Mouse (Mus musculus): ENCODE data around the gene Inca1.

The Inca1 gene

GRCm38 (mm10) chr11:70701984-70702733 is 2.2 kb upstream of the Inca1 start:
- DNase-seq (ENCODE audit: low read depth, low spot score): no peak

- DNase-seq (ENCODE audit: low read depth, low spot score): no peak
Measured at GRCm38 (mm10) chr11:70701221-70701955, 1.4 kb upstream of the Inca1 start.

- DNase-seq (ENCODE audit: low read depth, low spot score): peak; percentile 76
Measured at GRCm38 (mm10) chr11:70700613-70701012, 658 bp upstream of the Inca1 start.

- DNase-seq (ENCODE audit: low read depth, low spot score): no peak
Measured at GRCm38 (mm10) chr11:70699051-70699450, 904 bp downstream of the Inca1 start.

GRCm38 (mm10) chr11:70697376-70697775 is 2.6 kb downstream of the Inca1 start:
- peak; percentile 37 for DNase-seq (ENCODE audit: low read depth, low spot score)

- DNase-seq (ENCODE audit: low read depth, low spot score): no peak
Measured at GRCm38 (mm10) chr11:70693504-70693903, 6.5 kb downstream of the Inca1 start.

GRCm38 (mm10) chr11:70689578-70689977 is 10.4 kb downstream of the Inca1 start:
- DNase-seq (ENCODE audit: low read depth, low spot score): no peak

- no peak for DNase-seq (ENCODE audit: low read depth, low spot score)
Measured at GRCm38 (mm10) chr11:70688372-70688771, 11.6 kb downstream of the Inca1 start.

GRCm38 (mm10) chr11:70687601-70688199 is 12.3 kb downstream of the Inca1 start, which contains the start of gene Camta2:
Gene Camta2 (minus strand): TSS chr11:70688105.
- peak; percentile 73 for DNase-seq (ENCODE audit: low read depth, low spot score)

- DNase-seq (ENCODE audit: low read depth, low spot score): peak; percentile 62
Measured at GRCm38 (mm10) chr11:70686901-70687566, 12.9 kb downstream of the Inca1 start.

GRCm38 (mm10) chr11:70683640-70684039 is 16.3 kb downstream of the Inca1 start:
- DNase-seq (ENCODE audit: low read depth, low spot score): no peak

GRCm38 (mm10) chr11:70681897-70682581 is 17.9 kb downstream of the Inca1 start:
- DNase-seq (ENCODE audit: low read depth, low spot score): peak; percentile 92

GRCm38 (mm10) chr11:70681170-70681569 is 18.8 kb downstream of the Inca1 start:
- DNase-seq (ENCODE audit: low read depth, low spot score): no peak

GRCm38 (mm10) chr11:70679894-70680293 is 20.1 kb downstream of the Inca1 start:
- no peak for DNase-seq (ENCODE audit: low read depth, low spot score)

- no peak for DNase-seq (ENCODE audit: low read depth, low spot score)
Measured at GRCm38 (mm10) chr11:70679361-70679760, 20.6 kb downstream of the Inca1 start.

GRCm38 (mm10) chr11:70678576-70678975 is 21.4 kb downstream of the Inca1 start:
- no peak for DNase-seq (ENCODE audit: low read depth, low spot score)

- no peak for DNase-seq (ENCODE audit: low read depth, low spot score)
Measured at GRCm38 (mm10) chr11:70678092-70678491, 21.9 kb downstream of the Inca1 start.

- peak; percentile 43 for DNase-seq (ENCODE audit: low read depth, low spot score)
Measured at GRCm38 (mm10) chr11:70674501-70674900, 25.5 kb downstream of the Inca1 start.

GRCm38 (mm10) chr11:70674014-70674413 is 25.9 kb downstream of the Inca1 start:
- DNase-seq (ENCODE audit: low read depth, low spot score): no peak

- no peak for DNase-seq (ENCODE audit: low read depth, low spot score)
Measured at GRCm38 (mm10) chr11:70671333-70672047, 28.5 kb downstream of the Inca1 start.

GRCm38 (mm10) chr11:70670483-70670882 is 29.5 kb downstream of the Inca1 start:
- no peak for DNase-seq (ENCODE audit: low read depth, low spot score)

Data from ZHBTc4 (cell line).